Mouse (Mus musculus) G1E (cell line): ENCODE data around the gene Fip1l1. TPM values are rescaled to one million over a fixed set of nuclear protein-coding genes. Genes with fewer than 3 reads are reported as not detected.

Experiments
- ATAC-seq: 2 replicates; pipeline ENCODE4 v1.8.0; 2016; ENCODE audit warnings: mild to moderate bottlenecking; ENCODE audit not compliant: insufficient number of reproducible peaks, poor library complexity, low FRiP score, severe bottlenecking; ENCODE audit errors: extremely low read depth
- DNase-seq: peaks from one replicate; pipeline ENCODE4 v3.0.0; 2012; ENCODE audit warnings: low spot score
- H3K27me3 ChIP-seq: 2 replicates; pipeline ENCODE4 v1.6.1; 2012; ENCODE audit warnings: mild to moderate bottlenecking, low read length, inconsistent platforms; ENCODE audit not compliant: insufficient read depth
- H3K36me3 ChIP-seq: replicated peaks from 2 replicates; pipeline ENCODE3; 2012; ENCODE audit warnings: mild to moderate bottlenecking, inconsistent platforms
- H3K4me1 ChIP-seq: 2 replicates; pipeline ENCODE4 v1.6.1; 2012; ENCODE audit warnings: low read depth, low read length, inconsistent platforms, mixed read lengths; ENCODE audit not compliant: insufficient read depth
- H3K4me3 ChIP-seq: 2 replicates; pipeline ENCODE4 v1.5.1; 2012; ENCODE audit warnings: low read depth, mild to moderate bottlenecking, inconsistent platforms, low read length, moderate library complexity, mixed read lengths
- H3K9me3 ChIP-seq: replicated peaks from 2 replicates; pipeline ENCODE4 v1.6.1; 2012; ENCODE audit warnings: inconsistent platforms
- CTCF ChIP-seq: IDR thresholded peaks from 2 replicates; pipeline ENCODE4 v1.5.1; 2012; ENCODE audit warnings: low read depth, low read length, inconsistent platforms, mixed read lengths
- GATA1 ChIP-seq: IDR thresholded peaks from 2 replicates; pipeline ENCODE4 v1.6.1; 2012; ENCODE audit warnings: borderline replicate concordance, low read length, inconsistent platforms, mixed read lengths
- GATA2 ChIP-seq: IDR thresholded peaks from 2 replicates; pipeline ENCODE4 v1.6.1; 2012; ENCODE audit warnings: low read depth, low read length, inconsistent platforms, borderline replicate concordance
- POLR2AphosphoS5 ChIP-seq: IDR thresholded peaks from 2 replicates; pipeline ENCODE4 v1.6.1; 2012; ENCODE audit warnings: low read depth, low read length, inconsistent platforms; ENCODE audit not compliant: insufficient replicate concordance
- TAL1 ChIP-seq: conservative IDR thresholded peaks from 2 replicates; pipeline ENCODE4 v1.6.1; 2012; ENCODE audit warnings: low read depth, low read length, inconsistent platforms, mixed read lengths
- polyA plus RNA-seq: library from polyadenylated mRNA; stranded (reverse); fragments of >175 nt; gene quantifications from 2 replicates; pipeline ENCODE4 v1.2.3, GENCODE M21; 2012
- total RNA-seq, 2 experiments: library from RNA; stranded (forward) in 1 of 2; stranded (reverse) in 1 of 2; fragments of 200-1000 nt in 1 of 2; fragments of >200 nt in 1 of 2; fragmentation: Nextera tagmentation in 1 of 2; gene quantifications; 2 replicates each; pipeline ENCODE4 v1.2.3; 2014 to 2017

Gene Fip1l1
- total and polyA plus RNA-seq, 3 experiments = 114 to 297 (median 159) TPM

DNA sequence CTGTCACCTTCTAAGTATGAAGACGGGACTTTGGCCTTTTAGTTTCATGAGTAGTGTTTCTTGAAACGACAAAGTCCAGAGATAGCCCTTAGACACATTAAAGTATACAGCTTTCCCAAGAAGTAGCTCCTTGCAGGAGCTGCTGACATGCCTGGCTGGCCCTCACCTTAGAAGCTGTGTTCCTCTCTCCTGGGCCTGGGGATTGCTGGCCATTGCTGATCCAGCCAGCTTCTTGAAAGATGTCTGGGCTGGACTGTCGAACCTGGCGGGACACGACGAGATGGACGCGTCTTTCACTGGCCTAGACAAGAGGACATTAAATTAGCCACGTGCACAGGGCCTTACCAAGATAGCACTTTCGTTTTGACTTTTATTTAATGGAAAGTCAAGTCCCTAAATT is 75.3 kb downstream of the Fip1l1 start:
- ATAC-seq = no peak
- H3K4me3 ChIP-seq = no peak overlapping the region
- H3K36me3 ChIP-seq = no peaks in the 10 kb centered on the region
- DNase-seq = no peak
- peaks cover 36% of the 10 kb centered on the region for H3K27me3 ChIP-seq
- TF ChIP-seq TAL1 = no peak
- no peak for TF ChIP-seq CTCF
- no peak for TF ChIP-seq GATA2
- no peak for TF ChIP-seq POLR2AphosphoS5
- no peaks in the 10 kb centered on the region for H3K4me1 ChIP-seq
- no peaks in the 10 kb centered on the region for H3K9me3 ChIP-seq

DNA sequence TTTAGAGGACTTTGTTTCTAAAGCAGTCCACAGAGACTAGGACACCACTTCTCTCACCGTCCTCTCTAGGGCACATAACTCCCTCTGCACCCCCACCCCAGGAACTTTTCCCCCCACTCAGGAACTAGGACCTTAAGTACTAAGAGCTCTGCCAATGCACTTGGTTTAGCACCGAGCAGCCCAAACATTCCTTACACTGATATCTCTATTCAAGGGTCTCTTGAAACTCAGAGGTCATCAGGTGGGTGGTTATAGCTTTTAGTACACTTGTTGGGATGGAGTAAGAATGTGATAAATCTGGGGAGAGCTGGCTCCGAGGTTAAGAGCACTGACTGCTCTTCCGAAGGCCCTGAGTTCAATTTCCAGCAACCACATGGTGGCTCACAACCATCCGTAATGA is 77.5 kb downstream of the Fip1l1 start:
- no peak for ATAC-seq
- Histone ChIP-seq H3K4me1 (no peaks in the 10 kb centered on the region), H3K27me3 (peaks cover 21% of the 10 kb centered on the region), H3K9me3 (no peaks in the 10 kb centered on the region), H3K36me3 (no peaks in the 10 kb centered on the region), H3K4me3 (no peak overlapping the region)
- no peak for TF ChIP-seq CTCF
- TF ChIP-seq GATA1 = no peak
- TF ChIP-seq TAL1 = no peak
- no peak for TF ChIP-seq POLR2AphosphoS5
- TF ChIP-seq GATA2 = no peak
- DNase-seq = no peak

DNA sequence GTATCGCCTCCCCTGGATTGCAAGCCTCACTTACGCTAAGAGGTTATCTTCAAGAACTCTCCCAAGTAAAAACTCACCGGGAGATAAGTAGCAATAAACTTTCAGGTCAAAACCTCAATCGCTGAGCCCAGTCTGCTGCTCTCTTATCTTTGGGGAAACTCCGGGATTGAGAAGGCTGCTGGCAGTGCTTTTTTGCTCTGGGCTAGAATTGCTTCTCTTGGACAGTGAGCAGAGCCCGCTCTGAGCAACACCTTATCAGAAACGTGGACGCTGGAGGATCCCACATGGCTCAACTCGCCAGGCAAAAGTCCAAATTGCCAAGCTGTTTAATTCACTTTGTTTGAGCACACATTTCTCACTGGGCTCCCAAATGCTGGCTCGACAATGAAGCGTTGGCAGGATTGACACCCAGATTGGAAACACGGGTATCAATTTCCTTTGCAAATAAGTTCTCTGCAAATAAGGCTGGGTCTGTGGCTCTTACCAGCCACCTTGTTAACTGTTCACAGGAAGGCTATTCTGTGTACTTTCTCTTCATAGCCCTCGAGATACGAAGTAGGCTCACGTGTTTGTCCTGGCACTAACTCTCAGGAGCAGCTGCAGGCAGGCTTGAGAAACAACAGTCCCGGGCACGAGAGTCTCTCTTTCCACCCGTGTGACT is 78.4 kb downstream of the Fip1l1 start:
- TF ChIP-seq TAL1 (no peak), POLR2AphosphoS5 (no peak), GATA2 (no peak), CTCF (no peak), GATA1 (no peak)
- Histone ChIP-seq H3K4me3 (no peak overlapping the region), H3K36me3 (no peaks in the 10 kb centered on the region), H3K9me3 (no peaks in the 10 kb centered on the region), H3K4me1 (no peaks in the 10 kb centered on the region), H3K27me3 (peaks cover 15% of the 10 kb centered on the region)
- ATAC-seq = no peak
- DNase-seq = no peak

DNA sequence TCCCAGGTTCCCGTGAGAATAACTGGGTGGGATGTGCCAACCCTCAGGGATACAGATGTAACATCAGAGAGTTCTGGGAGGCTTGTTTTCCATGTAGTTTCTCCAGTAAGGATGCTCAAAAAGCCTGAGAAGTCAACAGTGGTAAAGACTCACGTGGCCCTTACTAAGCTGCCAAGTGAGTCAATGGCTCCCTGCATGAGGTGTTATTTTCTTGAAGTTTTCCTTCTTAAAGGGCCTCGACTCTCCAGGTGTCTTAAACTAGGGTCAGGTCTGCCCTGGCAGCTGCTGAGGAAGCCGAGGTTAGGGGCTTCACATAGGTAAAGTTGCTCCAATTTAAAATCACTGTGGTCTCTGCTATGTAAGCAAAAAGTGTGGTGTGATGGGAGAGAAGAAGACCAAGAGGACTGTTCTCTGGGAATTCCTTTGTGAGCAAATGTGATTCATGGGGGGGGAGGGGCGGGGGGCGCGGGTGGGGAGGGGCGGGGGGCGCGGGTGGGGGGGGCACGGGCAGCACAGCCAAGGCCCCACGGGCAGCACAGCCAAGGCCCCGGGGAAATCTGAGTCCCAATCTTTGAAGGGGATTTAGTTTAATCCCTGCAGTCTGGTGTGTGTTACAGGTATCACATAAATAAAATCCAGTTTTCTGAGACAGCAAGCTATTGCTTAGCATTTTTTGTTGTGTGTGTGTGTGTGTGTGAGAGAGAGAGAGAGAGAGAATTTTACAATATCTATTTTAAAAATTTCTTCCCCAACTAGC is 82.7 kb downstream of the Fip1l1 start:
- no peak for ATAC-seq
- Histone ChIP-seq H3K9me3 (no peaks in the 10 kb centered on the region), H3K4me1 (no peaks in the 10 kb centered on the region), H3K36me3 (no peaks in the 10 kb centered on the region), H3K4me3 (no peak overlapping the region), H3K27me3 (peaks cover 14% of the 10 kb centered on the region)
- TF ChIP-seq CTCF (no peak), TAL1 (no peak), GATA2 (no peak), POLR2AphosphoS5 (no peak), GATA1 (no peak)
- no peak for DNase-seq

DNA sequence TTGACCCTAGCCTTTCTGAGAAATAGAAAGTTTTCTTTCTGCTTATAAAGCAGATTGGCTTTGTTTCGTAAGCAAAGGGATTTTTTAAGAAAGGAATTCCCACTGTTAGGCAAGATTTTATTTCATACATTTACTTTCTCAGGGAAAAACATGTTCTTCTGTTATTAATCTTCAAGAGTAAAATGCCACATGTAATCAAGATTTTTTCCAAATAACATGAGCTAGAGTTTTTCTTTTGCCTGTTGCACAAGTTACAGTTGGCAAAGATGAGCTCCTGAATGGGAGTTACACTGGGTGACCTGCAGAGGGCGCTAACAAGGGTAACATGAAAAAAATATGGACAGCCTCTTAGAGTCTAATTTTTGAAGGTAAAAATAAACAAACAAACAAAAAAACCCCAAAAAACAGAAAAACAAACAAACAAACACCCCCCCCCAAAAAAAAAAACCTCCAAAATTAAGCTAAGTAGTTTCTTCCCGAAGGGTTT is 83.4 kb downstream of the Fip1l1 start:
- no peaks in the 10 kb centered on the region for H3K36me3 ChIP-seq
- ATAC-seq = no peak
- DNase-seq = no peak
- H3K4me1 ChIP-seq = no peaks in the 10 kb centered on the region
- TF ChIP-seq CTCF (0 out of 2 replicates have a peak, but pooled peaks have one; percentile 24), GATA1 (no peak), POLR2AphosphoS5 (no peak)
- H3K27me3 ChIP-seq = peaks cover 14% of the 10 kb centered on the region
- no peaks in the 10 kb centered on the region for H3K9me3 ChIP-seq
- no peak overlapping the region for H3K4me3 ChIP-seq

DNA sequence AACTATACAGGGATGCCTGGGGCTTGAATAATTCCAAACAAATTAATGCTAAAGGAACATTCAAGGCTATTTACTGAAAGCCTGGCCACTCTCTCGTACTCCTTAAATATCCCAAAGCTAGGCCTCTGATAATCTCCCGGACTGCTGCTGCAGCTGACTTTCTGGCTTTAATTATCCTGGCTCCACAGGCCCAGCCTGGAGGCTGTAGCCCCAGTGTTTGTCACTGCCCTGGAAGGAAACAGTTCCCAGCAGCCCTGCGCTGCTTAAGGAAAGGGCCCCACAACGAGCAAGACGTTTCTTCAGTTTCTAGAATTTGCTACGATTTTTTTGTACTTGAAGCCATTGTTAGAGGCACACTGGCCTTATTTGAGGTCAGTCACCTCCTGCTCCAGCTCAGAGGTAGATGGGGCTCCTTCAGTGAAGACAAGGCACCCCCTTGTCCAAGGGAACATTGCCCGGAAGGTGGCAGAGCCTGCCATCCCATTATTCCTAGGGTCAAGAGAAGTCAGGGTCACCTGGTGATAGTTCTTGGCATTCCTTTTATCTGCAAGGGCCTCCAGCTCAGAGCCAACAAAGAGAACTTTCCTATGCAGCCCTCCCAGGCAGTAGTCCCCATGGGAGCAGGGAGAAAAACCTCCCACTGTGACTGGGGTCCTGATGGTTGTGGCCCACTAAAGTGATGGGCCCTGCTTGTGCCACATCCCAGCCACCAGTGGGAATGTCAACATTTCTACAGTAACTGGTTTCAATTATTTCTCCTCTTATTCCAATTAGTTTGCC is 86.6 kb downstream of the Fip1l1 start:
- TF ChIP-seq TAL1 = no peak
- no peaks in the 10 kb centered on the region for H3K36me3 ChIP-seq
- H3K9me3 ChIP-seq = no peaks in the 10 kb centered on the region
- no peak overlapping the region for H3K4me3 ChIP-seq
- no peak for DNase-seq
- H3K27me3 ChIP-seq = peaks cover 17% of the 10 kb centered on the region
- H3K4me1 ChIP-seq = no peaks in the 10 kb centered on the region
- no peak for ATAC-seq
